28 mouse cellular contexts compared by ENCODE assay signal in the genomic region with DNA sequence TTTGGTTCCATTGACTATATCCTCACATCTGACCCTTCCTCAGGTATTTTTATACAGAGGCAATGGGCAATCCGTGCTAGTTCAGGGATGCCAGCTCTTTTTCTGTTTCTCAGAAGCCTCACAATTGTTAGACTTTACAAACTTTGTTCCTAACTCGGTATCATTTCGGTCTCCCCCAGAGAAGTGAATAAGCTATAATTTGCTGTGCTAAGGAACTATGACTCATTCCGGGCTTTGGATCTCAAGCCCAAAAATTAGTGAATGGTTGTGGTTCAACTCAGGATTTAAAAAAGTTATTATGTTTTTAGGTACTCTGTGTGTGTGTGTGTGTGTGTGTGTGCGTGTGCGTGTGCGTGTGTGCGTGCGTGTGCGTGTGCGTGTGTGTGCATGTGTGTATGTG.
"Had no signal": no experiment of that assay in that cellular context is flagged by ENCODE, and none has a peak within 500 bp of the region (broad histone marks: within the 10 kb centered on the region; RNA-seq: fewer than 3 reads in every experiment).

No protein-coding gene starts in this region.

- H3K9ac ChIP-seq: heart, embryonic 13.5 days; heart, embryonic 15.5 days; hindbrain, embryonic 13.5 days; hindbrain, embryonic 15.5 days; kidney, embryonic 15.5 days; limb, embryonic 12.5 days; liver, embryonic 13.5 days; liver, embryonic 15.5 days; liver, postnatal 0 days had no signal

- ATAC-seq: hindbrain, postnatal 0 days; intestine, embryonic 16.5 days; liver, postnatal 0 days had no signal

- H3K4me3 ChIP-seq: heart, adult 2 months; heart, embryonic 13.5 days; heart, embryonic 15.5 days; hindbrain, embryonic 13.5 days; hindbrain, embryonic 15.5 days; kidney, embryonic 15.5 days; left cerebral cortex, adult 2 months; limb, embryonic 10.5 days; limb, embryonic 12.5 days; liver, embryonic 13.5 days; liver, embryonic 15.5 days had no signal

- H3K9me3 ChIP-seq: heart, embryonic 13.5 days; heart, embryonic 15.5 days; hindbrain, embryonic 13.5 days; hindbrain, embryonic 15.5 days; kidney, embryonic 15.5 days; limb, embryonic 10.5 days; limb, embryonic 12.5 days; liver, embryonic 13.5 days; liver, embryonic 15.5 days had no signal

- H3K4me1 ChIP-seq: heart, embryonic 15.5 days; hindbrain, embryonic 13.5 days; hindbrain, embryonic 15.5 days; kidney, embryonic 15.5 days; limb, embryonic 10.5 days had no signal

- H3K27me3 ChIP-seq: heart, embryonic 13.5 days; heart, embryonic 15.5 days; hindbrain, embryonic 13.5 days; hindbrain, embryonic 15.5 days; kidney, embryonic 15.5 days; limb, embryonic 12.5 days; liver, embryonic 13.5 days; liver, embryonic 15.5 days had no signal

- H3K36me3 ChIP-seq: heart, embryonic 13.5 days; hindbrain, embryonic 13.5 days; hindbrain, embryonic 15.5 days; limb, embryonic 10.5 days; limb, embryonic 12.5 days; liver, embryonic 15.5 days had no signal

- H3K4me2 ChIP-seq: heart, embryonic 11.5 days; heart, embryonic 13.5 days; heart, embryonic 15.5 days; hindbrain, embryonic 13.5 days; hindbrain, embryonic 15.5 days; kidney, embryonic 15.5 days; limb, embryonic 12.5 days; liver, embryonic 11.5 days; liver, embryonic 13.5 days; liver, embryonic 15.5 days had no signal

- H3K27ac ChIP-seq: heart, adult 2 months; heart, embryonic 13.5 days; heart, embryonic 15.5 days; hindbrain, embryonic 13.5 days; hindbrain, embryonic 15.5 days; hindbrain, postnatal 0 days; kidney, embryonic 15.5 days; kidney, postnatal 0 days; left cerebral cortex, adult 2 months; limb, embryonic 10.5 days; limb, embryonic 12.5 days; liver, embryonic 15.5 days had no signal

- DNase-seq: gastrocnemius, postnatal 14 days; gastrocnemius, postnatal 36 days; heart, adult 11 months; heart, adult 2 months; heart, postnatal 14 days; heart, postnatal 36 days; kidney, adult 11 months; kidney, adult 2 months; kidney, adult 9 months; kidney, postnatal 14 days; kidney, postnatal 36 days; liver; liver, embryonic 13.5 days; liver, postnatal 0 days had no signal
